Mouse (Mus musculus) liver, embryonic 13.5 days (tissue): ENCODE data around the gene Lpcat4. TPM values are rescaled to one million over a fixed set of nuclear protein-coding genes. Genes with fewer than 3 reads are reported as not detected.
A peak's percentile ranks its signal among the peaks of the same experiment; 100 is the strongest.

Source experiments
- ATAC-seq: fragments of 200-750 bp; cut with Nextera tagmentation; 2 replicates; pipeline ENCODE4 v1.8.0; 2017; ENCODE audit warnings: low read depth, mild to moderate bottlenecking, moderate number of reproducible peaks, moderate library complexity
- DNase-seq: peaks from one replicate; pipeline ENCODE4 v3.0.0; 2022
- H3K27ac ChIP-seq: fragments of 300-500 bp; sonication (generic); 2 replicates; pipeline ENCODE4 v1.5.1; 2015; ENCODE audit warnings: moderate library complexity, mild to moderate bottlenecking, inconsistent platforms
- H3K27me3 ChIP-seq: fragments of 300-500 bp; sonication (generic); 2 replicates; pipeline ENCODE4 v1.6.1; 2015; ENCODE audit warnings: mild to moderate bottlenecking, inconsistent platforms
- H3K36me3 ChIP-seq: fragments of 300-500 bp; sonication (generic); 2 replicates; pipeline ENCODE4 v1.6.1; 2015; ENCODE audit warnings: mild to moderate bottlenecking, inconsistent platforms
- H3K4me1 ChIP-seq: fragments of 300-500 bp; sonication (generic); replicated peaks from 2 replicates; pipeline ENCODE4 v1.6.1; 2015; ENCODE audit warnings: inconsistent platforms
- H3K4me2 ChIP-seq: fragments of 300-500 bp; sonication (generic); 2 replicates; pipeline ENCODE4 v1.6.1; 2015; ENCODE audit warnings: inconsistent platforms, mild to moderate bottlenecking, moderate library complexity
- H3K4me3 ChIP-seq: fragments of 300-500 bp; sonication (generic); replicated peaks from 2 replicates; pipeline ENCODE4 v1.5.1; 2015; ENCODE audit warnings: mild to moderate bottlenecking, inconsistent platforms
- H3K9ac ChIP-seq: fragments of 300-500 bp; sonication (generic); 2 replicates; pipeline ENCODE4 v1.6.1; 2015; ENCODE audit warnings: mild to moderate bottlenecking, inconsistent platforms
- H3K9me3 ChIP-seq: fragments of 300-500 bp; sonication (generic); replicated peaks from 2 replicates; pipeline ENCODE4 v1.6.1; 2016; ENCODE audit warnings: inconsistent platforms
- whole genome bisulfite sequencing: fragments of 180-500 bp; shearing (Covaris S2); methylation state at CpG from one replicate; pipeline ENCODE4 v1.1.7; 2015; ENCODE audit not compliant: insufficient replicate concordance; 5-methylcytosine and 5-hydroxymethylcytosine counted together
- polyA plus RNA-seq: library from polyadenylated mRNA; unstranded; fragments of >200 nt; fragmentation: Nextera tagmentation; extraction: Ambion mirVana; gene quantifications from 2 replicates; pipeline ENCODE4 v1.2.1, GENCODE M21; 2015

The Lpcat4 gene
- polyA plus RNA-seq, 1 experiment from 2014 or later: 2.8 TPM

DNA sequence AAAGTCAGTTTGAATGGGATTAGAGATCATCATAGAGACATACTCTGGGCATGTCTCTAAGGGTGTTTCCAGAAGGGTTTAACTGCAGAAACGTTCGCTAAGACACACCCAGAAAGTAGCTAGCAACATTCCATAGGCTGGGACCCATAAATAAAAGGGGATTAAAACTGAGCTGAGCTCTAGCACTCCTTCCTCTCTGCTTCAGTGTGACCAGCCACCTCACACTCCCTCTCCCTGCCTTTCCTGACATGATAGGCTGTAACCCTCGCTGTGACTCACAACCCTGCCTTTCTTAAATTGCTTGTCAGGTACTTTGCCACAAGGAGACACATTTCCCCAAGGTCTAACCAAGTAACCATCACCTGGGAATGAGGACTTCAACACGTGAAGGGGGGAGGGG, 1.3 kb upstream of the Lpcat4 start:
- H3K9me3 ChIP-seq: no peaks in the 10 kb centered on the region
- 13% methylated on average over 4 of the region's 4 CpGs for WGBS
- H3K36me3 ChIP-seq: no peaks in the 10 kb centered on the region
- H3K27me3 ChIP-seq: peaks cover 16% of the 10 kb centered on the region
- H3K9ac ChIP-seq: no peak overlapping the region
- DNase-seq (no peak), ATAC-seq (no peak)
- no peak overlapping the region for H3K27ac ChIP-seq
- H3K4me3 ChIP-seq: no peak overlapping the region
- H3K4me2 ChIP-seq: 0 out of 2 replicates have a peak overlapping the region, but pooled peaks have one; percentile 91
- H3K4me1 ChIP-seq: peaks cover 24% of the 10 kb centered on the region

DNA sequence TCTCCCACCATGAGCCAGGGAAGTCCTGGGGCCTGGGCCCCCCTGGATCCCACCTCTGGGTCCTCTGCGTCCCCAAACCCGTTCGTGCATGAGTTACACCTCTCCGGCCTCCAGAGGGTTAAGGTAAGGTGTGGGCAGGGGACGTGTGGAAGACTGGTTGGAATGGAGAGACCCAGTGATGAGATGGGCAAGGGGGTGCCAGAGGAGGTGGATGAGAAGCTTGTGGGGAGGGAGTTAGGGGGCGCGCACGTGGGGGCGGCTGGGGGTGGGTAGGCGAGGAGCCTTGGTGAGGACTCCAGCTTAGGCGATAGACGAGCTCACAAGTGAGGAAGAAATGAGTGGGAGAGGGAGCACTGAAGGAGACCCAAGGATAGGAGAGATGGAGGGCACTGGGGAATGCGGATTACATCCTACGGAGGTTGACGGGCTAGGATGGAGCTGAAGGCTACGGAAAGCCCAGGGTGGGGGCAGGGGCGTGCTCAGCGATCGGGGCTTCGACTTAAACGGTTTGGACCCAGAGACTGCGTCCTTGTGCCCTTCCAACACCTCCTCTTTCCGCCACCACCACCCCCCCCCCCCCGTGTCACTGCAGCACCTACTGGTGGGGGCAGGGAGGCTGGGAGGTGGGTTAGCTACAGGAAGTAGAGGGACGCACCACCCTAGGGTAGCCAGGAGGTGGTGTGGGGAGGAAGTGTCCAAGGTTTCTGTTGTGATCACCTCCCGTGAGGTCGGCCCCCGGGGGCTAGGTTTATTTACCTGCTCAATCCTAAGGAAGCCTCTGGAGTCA, 860 bp downstream of the Lpcat4 start:
- peaks cover 24% of the 10 kb centered on the region for H3K4me1 ChIP-seq
- H3K4me2 ChIP-seq: peak overlapping the region; percentile 91
- peak overlapping the region; percentile 74 for H3K4me3 ChIP-seq
- H3K27ac ChIP-seq: no peak overlapping the region
- DNase-seq (no peak), ATAC-seq (peak; percentile 28)
- peak overlapping the region; percentile 82 for H3K9ac ChIP-seq
- no peaks in the 10 kb centered on the region for H3K36me3 ChIP-seq
- H3K27me3 ChIP-seq: peaks cover 16% of the 10 kb centered on the region
- WGBS: under 1% methylated on average over 28 of the region's 28 CpGs
- no peaks in the 10 kb centered on the region for H3K9me3 ChIP-seq

DNA sequence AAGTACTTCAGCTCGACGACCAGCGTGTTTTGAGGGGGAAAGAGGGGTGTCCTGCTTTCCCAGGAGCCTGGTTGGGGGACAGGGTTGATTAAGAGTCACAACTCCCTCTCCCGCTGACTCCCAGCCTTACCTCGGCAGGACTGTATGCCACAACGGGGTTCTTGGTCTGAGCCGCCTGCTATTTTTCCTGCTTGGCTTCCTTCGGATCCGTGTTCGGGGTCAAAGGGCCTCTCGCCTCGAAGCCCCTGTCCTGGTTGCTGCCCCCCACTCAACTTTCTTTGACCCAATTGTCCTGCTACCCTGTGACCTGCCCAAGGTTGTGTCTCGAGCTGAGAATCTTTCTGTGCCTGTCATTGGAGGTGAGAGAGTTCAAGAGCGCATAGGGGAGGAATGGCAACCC, 2.5 kb downstream of the Lpcat4 start:
- H3K27me3 ChIP-seq: peaks cover 16% of the 10 kb centered on the region
- DNase-seq (no peak), ATAC-seq (no peak)
- H3K4me1 ChIP-seq: peaks cover 24% of the 10 kb centered on the region
- H3K36me3 ChIP-seq: no peaks in the 10 kb centered on the region
- H3K9me3 ChIP-seq: no peaks in the 10 kb centered on the region
- H3K27ac ChIP-seq: no peak overlapping the region
- H3K4me3 ChIP-seq: no peak overlapping the region
- no peak overlapping the region for H3K9ac ChIP-seq
- no peak overlapping the region for H3K4me2 ChIP-seq
- 79% methylated on average over 14 of the region's 14 CpGs for WGBS

DNA sequence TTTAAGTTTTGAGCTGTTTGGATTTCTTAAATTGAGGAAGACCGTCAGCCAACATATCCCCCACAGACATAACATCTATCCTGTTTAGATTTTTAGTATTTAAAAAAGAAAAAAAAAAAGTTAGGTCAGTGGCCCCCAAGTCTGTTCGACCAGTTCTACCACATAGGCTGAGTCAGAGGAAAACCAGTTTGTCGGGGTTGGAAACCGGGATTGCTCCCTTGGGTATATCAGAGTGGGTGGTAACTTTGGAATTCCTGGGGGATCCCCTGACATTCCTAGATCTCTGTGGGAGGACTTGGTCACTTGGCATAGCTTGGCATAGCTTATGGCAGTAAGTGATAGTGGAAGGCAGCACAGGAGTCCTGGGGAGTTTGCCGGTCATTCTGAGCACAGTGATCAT, 6.0 kb downstream of the Lpcat4 start:
- Histone ChIP-seq H3K36me3 (no peaks in the 10 kb centered on the region), H3K9ac (no peak overlapping the region), H3K27ac (no peak overlapping the region), H3K4me1 (peaks cover 5% of the 10 kb centered on the region), H3K27me3 (peaks cover 10% of the 10 kb centered on the region), H3K4me2 (no peak overlapping the region), H3K9me3 (no peaks in the 10 kb centered on the region), H3K4me3 (no peak overlapping the region)
- DNase-seq (no peak), ATAC-seq (no peak)
- WGBS: 79% methylated on average over 5 of the region's 5 CpGs

DNA sequence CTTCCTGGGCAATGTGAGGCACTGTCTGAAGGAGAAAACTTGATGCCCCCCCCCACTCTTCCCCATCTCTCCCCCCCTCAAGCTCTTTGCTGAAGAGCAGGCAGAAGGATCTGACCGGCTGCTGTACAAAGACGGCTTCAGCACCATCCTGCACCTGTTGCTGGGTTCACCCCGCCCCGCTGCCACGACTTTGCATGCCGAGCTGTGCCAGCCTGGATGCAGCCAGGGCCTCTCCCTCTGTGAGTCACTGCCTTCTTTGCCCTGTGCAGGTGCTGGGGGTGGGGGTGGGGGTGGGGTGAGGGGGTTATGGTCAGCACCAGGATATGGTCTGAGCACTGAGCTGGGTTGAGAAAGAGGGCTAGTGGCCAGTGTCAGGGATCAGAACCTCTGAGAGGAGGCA, 6.9 kb downstream of the Lpcat4 start:
- Histone ChIP-seq H3K27ac (no peak overlapping the region), H3K4me2 (no peak overlapping the region), H3K4me3 (no peak overlapping the region), H3K36me3 (no peaks in the 10 kb centered on the region), H3K9ac (no peak overlapping the region), H3K27me3 (0 out of 2 replicates have a peak, but pooled peaks cover 8% of the 10 kb centered on the region), H3K9me3 (no peaks in the 10 kb centered on the region), H3K4me1 (no peaks in the 10 kb centered on the region; the same call in 1 of the 2 replicates)
- ATAC-seq (no peak), DNase-seq (no peak)
- WGBS: 85% methylated on average over 6 of the region's 6 CpGs

DNA sequence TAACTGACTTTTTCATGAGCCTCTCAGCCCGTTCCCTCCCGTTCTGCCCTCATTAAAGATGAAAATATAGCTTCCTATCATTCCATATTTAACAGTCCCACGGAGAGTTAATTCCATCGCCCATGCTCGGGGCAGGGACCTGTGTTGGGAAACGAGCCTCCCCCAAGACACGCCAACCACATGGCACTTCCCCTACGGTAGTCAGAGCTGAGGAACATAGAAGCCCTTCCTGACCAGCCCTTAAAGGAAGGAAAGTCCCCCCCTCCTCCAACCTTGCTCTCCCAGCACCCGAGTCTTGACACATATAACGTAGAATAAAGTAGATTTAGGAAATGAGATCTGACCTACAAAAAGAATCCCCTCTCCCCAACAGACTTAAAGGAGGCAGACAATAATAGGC, 8.1 kb downstream of the Lpcat4 start:
- DNase-seq: no peak
- H3K4me2 ChIP-seq: no peak overlapping the region
- ATAC-seq: no peak
- no peaks in the 10 kb centered on the region; the same call in 1 of the 2 replicates for H3K4me1 ChIP-seq
- H3K9me3 ChIP-seq: no peaks in the 10 kb centered on the region
- no peak overlapping the region for H3K4me3 ChIP-seq
- H3K9ac ChIP-seq: no peak overlapping the region
- no peak overlapping the region for H3K27ac ChIP-seq
- no peaks in the 10 kb centered on the region for H3K36me3 ChIP-seq
- 0 out of 2 replicates have a peak, but pooled peaks cover 4% of the 10 kb centered on the region for H3K27me3 ChIP-seq
- 54% methylated on average over 10 of the region's 10 CpGs for WGBS

DNA sequence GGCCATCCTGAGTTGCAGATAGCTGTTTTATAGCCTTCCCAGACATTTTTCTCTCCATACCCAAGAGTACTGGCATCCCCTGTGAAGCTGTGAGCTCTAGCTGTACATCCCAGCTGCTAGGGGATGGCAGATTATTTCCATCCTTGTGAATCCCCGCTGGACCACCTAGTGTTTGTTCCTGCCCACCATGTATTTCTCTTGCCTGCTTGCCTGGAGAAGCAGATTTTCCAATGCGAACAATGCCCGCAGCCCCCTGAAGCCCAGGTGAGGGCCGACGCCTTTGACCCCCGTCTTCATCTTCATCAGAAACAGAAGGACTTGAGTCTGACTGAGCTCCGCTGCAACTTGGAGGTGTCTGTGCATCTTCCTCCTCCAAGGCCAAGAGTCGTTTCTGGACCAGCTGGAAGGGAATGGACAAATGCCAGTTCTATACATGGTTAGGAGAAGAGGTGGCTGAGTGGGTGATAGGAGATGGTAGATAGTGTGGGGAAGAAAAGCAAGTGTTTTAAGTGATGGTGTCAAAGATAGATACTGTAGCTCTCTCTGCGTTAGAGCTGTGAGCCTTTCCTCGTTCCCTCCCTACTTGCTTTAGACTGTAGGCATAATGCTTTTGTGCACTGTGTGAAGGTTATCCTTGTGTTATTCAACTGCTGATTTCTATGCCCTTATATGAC, 10.6 kb downstream of the Lpcat4 start:
- Histone ChIP-seq H3K9ac (no peak overlapping the region), H3K4me2 (no peak overlapping the region), H3K27me3 (0 out of 2 replicates have a peak, but pooled peaks cover 4% of the 10 kb centered on the region), H3K4me3 (no peak overlapping the region), H3K27ac (no peak overlapping the region), H3K36me3 (no peaks in the 10 kb centered on the region), H3K4me1 (no peaks in the 10 kb centered on the region), H3K9me3 (no peaks in the 10 kb centered on the region)
- ATAC-seq (no peak), DNase-seq (no peak)
- 75% methylated on average over 10 of the region's 10 CpGs for WGBS

DNA sequence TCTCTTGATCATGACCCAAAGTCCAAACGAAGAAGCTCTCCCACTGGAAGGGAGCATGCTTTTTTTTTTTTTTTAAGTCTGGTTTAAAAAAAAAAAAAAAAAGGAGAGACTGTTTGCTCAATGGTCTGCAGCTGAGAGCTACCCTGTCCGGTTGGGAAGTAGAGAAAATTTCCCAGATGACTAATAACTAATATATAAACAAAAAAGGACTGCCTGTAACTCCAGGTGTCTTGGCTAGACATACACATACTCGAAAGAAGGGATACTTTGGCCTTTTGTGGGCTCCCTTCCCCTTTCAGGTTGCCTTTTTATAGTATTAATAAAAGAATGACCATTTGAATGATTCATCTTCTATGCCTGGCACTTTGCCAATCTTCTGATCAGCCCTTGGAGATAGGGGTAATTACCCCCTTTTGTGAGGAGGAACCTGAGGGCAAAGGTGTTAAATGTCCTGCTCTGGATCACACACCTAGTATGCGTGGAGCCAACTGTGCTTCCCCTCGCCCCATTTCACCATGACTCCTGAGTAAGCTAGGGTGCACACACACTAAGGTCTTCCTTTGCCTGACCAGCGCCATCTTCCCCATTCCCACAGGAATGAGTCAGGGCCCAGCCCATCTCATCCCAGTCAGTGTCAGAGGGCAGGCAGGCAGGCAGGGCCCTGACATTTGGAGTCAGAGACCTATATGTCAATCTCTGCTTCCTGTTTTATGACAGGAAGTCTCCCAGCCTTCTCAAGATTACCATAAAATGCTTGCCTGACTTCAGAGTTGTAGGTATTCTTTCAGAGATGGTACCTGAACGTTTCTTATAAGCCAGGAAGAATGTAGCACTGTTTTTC, 15.6 kb downstream of the Lpcat4 start:
- Histone ChIP-seq H3K4me1 (no peaks in the 10 kb centered on the region), H3K4me3 (no peak overlapping the region), H3K27ac (no peak overlapping the region), H3K9me3 (no peaks in the 10 kb centered on the region), H3K4me2 (no peak overlapping the region), H3K36me3 (no peaks in the 10 kb centered on the region), H3K27me3 (0 out of 2 replicates have a peak, but pooled peaks cover 4% of the 10 kb centered on the region), H3K9ac (no peak overlapping the region)
- ATAC-seq: no peak
- DNase-seq: no peak
- WGBS: 50% methylated on average over 7 of the region's 7 CpGs

DNA sequence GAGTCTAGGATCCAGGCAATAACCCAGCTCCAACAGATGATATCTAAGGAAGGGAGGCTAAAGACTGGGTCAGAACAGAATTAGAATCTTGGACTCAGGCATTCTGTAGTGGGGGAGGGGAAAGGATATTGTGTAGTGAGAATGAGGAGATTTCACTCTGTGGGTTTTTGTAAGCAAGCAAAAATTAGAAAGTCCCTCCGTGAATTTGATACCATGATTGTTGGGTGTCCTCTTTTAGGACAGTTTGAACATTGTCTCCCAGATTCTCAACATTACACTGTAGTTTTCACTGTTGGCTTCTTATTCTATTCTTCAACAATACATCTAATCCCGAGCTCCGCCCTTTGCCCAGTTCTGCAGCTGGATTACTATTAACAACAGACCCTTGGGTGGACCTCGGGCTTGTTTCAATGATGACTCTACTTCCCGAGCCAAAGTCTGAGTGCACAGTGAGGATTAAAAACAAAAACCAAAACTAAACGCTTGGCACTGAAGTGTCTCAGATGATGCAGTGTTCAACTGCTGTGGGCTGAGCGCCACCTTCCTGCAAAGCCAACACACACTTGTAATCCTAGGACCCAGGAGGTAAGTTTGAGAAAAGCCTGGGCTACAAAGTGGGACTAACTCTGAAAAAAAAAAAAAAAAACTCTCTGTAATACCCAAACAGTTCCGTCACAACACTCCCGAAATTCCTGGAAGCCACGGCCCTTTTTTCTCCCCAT, 20.1 kb downstream of the Lpcat4 start, which contains the start of gene Nutm1:
Gene Nutm1 (minus strand): TSS at position 51 of the 722 bp plus-strand sequence.
- no peak for DNase-seq
- Histone ChIP-seq H3K9ac (no peak within 1 kb of the TSS), H3K27ac (no peak within 1 kb of the TSS), H3K27me3 (no peaks in the 10 kb centered on the region), H3K36me3 (no peaks in the 10 kb centered on the region), H3K9me3 (no peaks in the 10 kb centered on the region), H3K4me1 (peaks cover 21% of the 10 kb centered on the region), H3K4me2 (no peak within 1 kb of the TSS), H3K4me3 (no peak within 1 kb of the TSS)
- no peak for ATAC-seq
- 62% methylated on average over 10 of the region's 10 CpGs for WGBS

DNA sequence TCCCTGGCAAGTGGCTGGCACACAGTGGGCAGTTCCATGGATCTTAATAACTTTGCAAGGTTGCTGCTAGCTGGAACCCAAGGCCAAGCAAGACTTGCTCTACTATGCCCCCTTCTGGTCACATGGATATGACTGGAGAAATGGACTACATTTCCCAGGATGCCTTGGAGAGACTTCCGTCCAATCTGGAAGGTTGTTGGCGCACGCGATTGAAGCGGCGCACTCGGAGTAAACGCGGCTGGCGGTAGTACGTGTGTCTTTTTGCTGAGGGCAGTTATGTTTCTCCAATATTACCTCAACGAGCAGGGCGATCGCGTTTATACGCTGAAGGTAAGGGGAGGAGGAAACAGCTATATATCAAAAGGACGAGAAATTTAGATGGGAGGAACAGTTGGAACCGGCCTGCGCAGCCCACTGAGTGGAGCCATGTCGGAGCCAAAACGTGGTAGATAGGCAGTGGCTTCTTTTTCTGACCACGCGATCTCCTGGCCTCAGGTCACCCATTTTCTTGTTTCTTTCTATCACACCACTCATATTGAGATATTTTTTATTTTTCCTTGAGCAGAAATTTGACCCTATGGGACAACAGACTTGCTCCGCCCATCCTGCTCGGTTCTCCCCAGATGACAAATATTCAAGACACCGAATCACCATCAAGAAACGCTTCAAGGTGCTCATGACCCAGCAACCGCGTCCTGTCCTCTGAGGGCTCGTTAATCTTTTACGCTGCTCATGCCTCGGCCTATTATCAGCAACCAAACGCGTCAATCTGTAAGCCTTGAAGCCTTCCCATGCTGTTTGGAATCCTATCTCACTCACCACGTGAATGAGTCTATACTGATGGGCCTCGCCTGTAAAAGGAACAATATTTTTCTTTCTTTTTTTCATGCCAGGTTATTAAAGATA, 22.7 kb downstream of the Lpcat4 start, which contains the start of gene Nop10:
Gene Nop10 (plus strand): TSS at position 179 of the 906 bp plus-strand sequence.
- 1% methylated on average over 36 of the region's 36 CpGs for WGBS
- ATAC-seq (peak; percentile 33), DNase-seq (peak; percentile 77)
- Histone ChIP-seq H3K9me3 (no peaks in the 10 kb centered on the region), H3K4me2 (peak within 1 kb of the TSS; percentile 75), H3K27me3 (no peaks in the 10 kb centered on the region), H3K27ac (peak within 1 kb of the TSS; percentile 81), H3K36me3 (no peaks in the 10 kb centered on the region), H3K4me3 (peak within 1 kb of the TSS; percentile 71), H3K4me1 (peaks cover 38% of the 10 kb centered on the region), H3K9ac (peak within 1 kb of the TSS; percentile 76)
